ENCODE assay signal across 40 mouse cellular contexts in genomic region chr17:28924957-28925595, GRCm38 (mm10). TPM values are rescaled to one million over a fixed set of nuclear protein-coding genes. Genes with fewer than 3 reads are reported as not detected.
DNase-seq lines count a peak whose midpoint lies in the region; ATAC-seq and TF ChIP-seq lines count a peak whose summit lies in the region.
"Had no signal": no experiment of that assay in that cellular context is flagged by ENCODE, and none has a peak within 500 bp of the region (broad histone marks: within the 10 kb centered on the region; RNA-seq: fewer than 3 reads in every experiment).

No protein-coding gene starts in this region.

- no peak overlapping the region for H3K4me3 ChIP-seq in intestine, postnatal 0 days (ENCODE audit: low read depth, low read length)
- no peak overlapping the region for H3K4me3 ChIP-seq in intestine, embryonic 15.5 days (replicated peaks)
- H3K4me3 ChIP-seq: embryonic facial prominence, embryonic 13.5 days; forebrain, embryonic 10.5 days; forebrain, embryonic 15.5 days; heart, embryonic 10.5 days; heart, embryonic 15.5 days; limb, embryonic 13.5 days; liver, embryonic 13.5 days; megakaryocyte, embryonic 14.5 days had no signal

- no peaks in the 10 kb centered on the region for H3K36me3 ChIP-seq in intestine, postnatal 0 days (ENCODE audit: control insufficient read depth, insufficient read depth)
- no peaks in the 10 kb centered on the region for H3K36me3 ChIP-seq in intestine, embryonic 15.5 days
- H3K36me3 ChIP-seq: embryonic facial prominence, embryonic 13.5 days; forebrain, embryonic 10.5 days; forebrain, embryonic 15.5 days; heart, embryonic 10.5 days; heart, embryonic 15.5 days; limb, embryonic 13.5 days; liver, embryonic 13.5 days had no signal

- no peak overlapping the region for H3K4me2 ChIP-seq in intestine, postnatal 0 days (replicated peaks; ENCODE audit: low read depth)
- H3K4me2 ChIP-seq in intestine, embryonic 15.5 days (replicated peaks), result no peak overlapping the region
- H3K4me2 ChIP-seq: embryonic facial prominence, embryonic 13.5 days; forebrain, embryonic 15.5 days; heart, embryonic 15.5 days; limb, embryonic 13.5 days; liver, embryonic 13.5 days had no signal

- H3K9me3 ChIP-seq in intestine, postnatal 0 days (ENCODE audit: control insufficient read depth), result no peaks in the 10 kb centered on the region
- no peaks in the 10 kb centered on the region for H3K9me3 ChIP-seq in intestine, embryonic 15.5 days
- H3K9me3 ChIP-seq: embryonic facial prominence, embryonic 13.5 days; forebrain, embryonic 10.5 days; forebrain, embryonic 15.5 days; heart, embryonic 10.5 days; heart, embryonic 15.5 days; limb, embryonic 13.5 days; liver, embryonic 13.5 days; megakaryocyte, embryonic 14.5 days had no signal

- H3K4me1 ChIP-seq in intestine, postnatal 0 days (replicated peaks; ENCODE audit: control insufficient read depth, insufficient read depth, low read length), result peaks cover 6% of the 10 kb centered on the region; the same call in 1 of the 2 replicates
- H3K4me1 ChIP-seq in intestine, embryonic 15.5 days (replicated peaks), result peaks cover 2% of the 10 kb centered on the region

- WGBS in intestine, postnatal 0 days, result 82% methylated on average over 8 of the region's 8 CpGs
- 79% methylated on average over 8 of the region's 8 CpGs for WGBS in intestine, embryonic 15.5 days

- H3K27ac ChIP-seq in intestine, postnatal 0 days (ENCODE audit: low read depth, low read length), result no peak overlapping the region
- no peak overlapping the region for H3K27ac ChIP-seq in intestine, embryonic 15.5 days
- H3K27ac ChIP-seq: embryonic facial prominence, embryonic 13.5 days; forebrain, embryonic 10.5 days; forebrain, embryonic 15.5 days; heart, embryonic 10.5 days; heart, embryonic 15.5 days; limb, embryonic 13.5 days; liver, embryonic 13.5 days had no signal

- TF ChIP-seq CTCF in intestine, postnatal 0 days (IDR thresholded peaks at IDR 0.05; ENCODE audit: low read depth), result no peak

- H3K27me3 ChIP-seq in intestine, postnatal 0 days (replicated peaks; ENCODE audit: control insufficient read depth, insufficient read depth, low read length), result no peaks in the 10 kb centered on the region
- no peaks in the 10 kb centered on the region for H3K27me3 ChIP-seq in intestine, embryonic 15.5 days (replicated peaks)
- H3K27me3 ChIP-seq: embryonic facial prominence, embryonic 13.5 days; forebrain, embryonic 15.5 days; heart, embryonic 15.5 days; limb, embryonic 13.5 days; liver, embryonic 13.5 days had no signal

- peak; percentile 22 for DNase-seq in urinary bladder, postnatal 14 days (ENCODE audit: low spot score)
- no peak for DNase-seq in urinary bladder, postnatal 4 days (ENCODE audit: low spot score in 2 of 2)
- DNase-seq in Muller cell, postnatal 12 days (ENCODE audit: inconsistent ontology term), result peak; percentile 25
- no peak for DNase-seq in left cerebral cortex, adult 9 months (ENCODE audit: low spot score in 2 of 2)
- DNase-seq in left cerebral cortex, adult 8-10 months (ENCODE audit: low spot score in 2 of 2), result no peak
- DNase-seq: cerebellum, adult 11-12 months; cerebellum, postnatal 10 days; gastrocnemius, postnatal 25 days; heart, adult 11 months; kidney, adult 8-10 months; kidney, postnatal 10 days; liver, embryonic 13.5 days; lung, adult 18-20 months; lung, postnatal 4 days; midbrain, embryonic 14.5 days; thymus, postnatal 36 days had no signal

- no peak overlapping the region for H3K9ac ChIP-seq in intestine, postnatal 0 days (ENCODE audit: low read depth, low read length)
- H3K9ac ChIP-seq in intestine, embryonic 15.5 days, result no peak overlapping the region
- H3K9ac ChIP-seq: forebrain, embryonic 15.5 days; heart, embryonic 15.5 days; limb, embryonic 13.5 days; liver, embryonic 13.5 days had no signal

- 0 out of 2 replicates have a peak, but pooled peaks have one; percentile 22 for ATAC-seq in intestine, postnatal 0 days
- no peak for ATAC-seq in intestine, embryonic 15.5 days
- ATAC-seq: activated CD4-positive, CD25-positive, alpha-beta regulatory T cell, adult 4 months; forebrain, embryonic 15.5 days; hindbrain, embryonic 16.5 days; lung, postnatal 0 days had no signal

RNA-seq across cellular contexts. Expression of gene 4930539E08Rik, which starts 10.0 kb away (rescaled TPM):
- polyA plus RNA-seq in intestine, postnatal 0 days (2015; fragmentation: Nextera tagmentation; extraction: Ambion mirVana), result 2.9 and 3.5 TPM in 2 replicates
- polyA plus RNA-seq in intestine, embryonic 15.5 days (2015; fragmentation: Nextera tagmentation; extraction: Ambion mirVana), result 4.4 and 4.8 TPM in 2 replicates
- 10 to 100 TPM; 10.5 to 12.1 (median 10.8) TPM for total RNA-seq in left cerebral cortex, adult 8-10 months (2022)
- total RNA-seq: gastrocnemius, adult 18-20 months; gastrocnemius, postnatal 25 days had no signal
- polyA plus RNA-seq: hindbrain, embryonic 11.5 days had no signal

RNA-seq across cellular contexts. Expression of gene Pxt1, which starts 18.6 kb away (rescaled TPM):
- polyA plus RNA-seq in intestine, postnatal 0 days (2015; fragmentation: Nextera tagmentation; extraction: Ambion mirVana), result not detected in 2 replicates
- not detected in 2 replicates for polyA plus RNA-seq in intestine, embryonic 15.5 days (2015; fragmentation: Nextera tagmentation; extraction: Ambion mirVana)
- total RNA-seq in left cerebral cortex, adult 8-10 months (2022), result not detected
- total RNA-seq: common myeloid progenitor, adult 5-6 weeks; gastrocnemius, adult 18-20 months; gastrocnemius, postnatal 25 days; layer of hippocampus, adult 18-20 months; layer of hippocampus, postnatal 10 days; left cerebral cortex, adult 18-20 months; left cerebral cortex, postnatal 36 days; MEL; monocyte, adult 5-6 weeks had no signal
- polyA plus RNA-seq: embryonic facial prominence, embryonic 13.5 days; forebrain, embryonic 10.5 days; forebrain, embryonic 15.5 days; frontal cortex, adult 2 months; heart, embryonic 15.5 days; hindbrain, embryonic 16.5 days; intestine, embryonic 14.5 days; limb, embryonic 13.5 days; midbrain, embryonic 14.5 days; neural tube, embryonic 14.5 days had no signal

RNA-seq across cellular contexts. Expression of gene Kctd20, which starts 26.7 kb away (rescaled TPM):
- 25.6 and 27.0 TPM in 2 replicates for polyA plus RNA-seq in intestine, postnatal 0 days (2015; fragmentation: Nextera tagmentation; extraction: Ambion mirVana)
- polyA plus RNA-seq in intestine, embryonic 15.5 days (2015; fragmentation: Nextera tagmentation; extraction: Ambion mirVana), result 64.9 and 68.9 TPM in 2 replicates
- total RNA-seq in left cerebral cortex, adult 8-10 months (2022), result 10 to 100 TPM; 57.5 to 72.8 (median 64.2) TPM

Comparison
In these comparisons a context has a peak if more than half of its experiments do, and no peak if none do; other contexts are left out.
1. DNase-seq: peak in urinary bladder, postnatal 14 days (single experiment) and Muller cell, postnatal 12 days (single experiment); none in urinary bladder, postnatal 4 days (0 of 2), left cerebral cortex, adult 9 months (0 of 2) and left cerebral cortex, adult 8-10 months (0 of 2).